Mouse (Mus musculus): ENCODE results near the gene Pqbp1.

GRCm38 (mm10) chrX:7865786-7866185 is 33.3 kb downstream of the Pqbp1 start:
- no peak for TF ChIP-seq CTCF (IDR thresholded peaks at IDR 0.05; ENCODE audit: insufficient read depth, low read length)
- no peak for TF ChIP-seq POLR2A (IDR thresholded peaks at IDR 0.05; ENCODE audit: borderline replicate concordance, extremely low read depth, low read depth, low read length)
